ENCODE assay signal across 12 mouse cellular contexts in the genomic region with DNA sequence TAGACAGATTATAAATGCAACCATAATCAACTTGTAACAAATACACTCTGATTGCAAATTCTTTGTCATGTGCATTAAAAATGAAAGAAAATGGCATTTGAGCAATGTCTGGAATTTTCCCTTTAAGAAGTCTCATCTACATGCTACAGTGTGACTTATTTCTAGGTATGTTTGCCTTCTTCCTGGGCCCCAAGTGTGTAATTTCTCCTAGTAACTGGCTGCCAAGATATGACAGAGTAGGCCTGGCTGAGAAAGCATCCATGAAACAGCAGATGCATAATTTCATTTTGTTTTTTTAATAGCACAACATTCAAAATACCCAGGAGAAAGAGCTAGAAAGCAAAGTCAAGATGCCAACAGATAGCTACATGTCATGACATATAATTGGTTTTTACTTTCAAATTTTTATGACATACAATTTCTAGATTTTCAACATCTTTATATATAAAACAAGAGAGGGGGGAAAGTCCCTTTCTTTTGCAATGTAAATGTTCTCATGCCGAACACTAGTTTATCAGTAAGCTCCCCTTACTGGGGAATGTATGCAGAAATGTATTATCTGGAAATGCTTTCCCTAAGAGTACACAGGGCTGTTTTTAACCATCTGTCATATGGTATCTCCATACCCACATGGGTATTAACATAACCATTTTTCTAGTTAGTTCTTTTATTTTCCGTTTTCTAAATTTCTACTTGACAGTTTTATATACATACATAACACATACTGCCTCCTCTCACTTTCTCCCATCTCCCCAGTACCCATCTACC.
"Had no signal": no experiment of that assay in that cellular context is flagged by ENCODE, and none has a peak within 500 bp of the region (broad histone marks: within the 10 kb centered on the region; RNA-seq: fewer than 3 reads in every experiment).

No protein-coding gene starts in this region.

- DNase-seq: kidney, postnatal 4 days; liver; liver, embryonic 13.5 days; liver, postnatal 0 days; lung, postnatal 14 days; thymus, postnatal 4 days had no signal

- ATAC-seq: liver, postnatal 0 days; midbrain, embryonic 16.5 days had no signal

- H3K27me3 ChIP-seq: limb, embryonic 12.5 days; liver, embryonic 13.5 days; lung, embryonic 15.5 days; midbrain, embryonic 12.5 days had no signal

- H3K36me3 ChIP-seq: liver, embryonic 13.5 days; lung, embryonic 15.5 days; midbrain, embryonic 12.5 days had no signal

- H3K9me3 ChIP-seq: limb, embryonic 12.5 days; liver, embryonic 13.5 days; lung, embryonic 15.5 days; midbrain, embryonic 12.5 days had no signal

- H3K4me1 ChIP-seq: midbrain, embryonic 12.5 days had no signal

- H3K4me2 ChIP-seq: limb, embryonic 12.5 days; liver, embryonic 13.5 days; lung, embryonic 15.5 days; midbrain, embryonic 12.5 days had no signal

- H3K9ac ChIP-seq: limb, embryonic 12.5 days; liver, embryonic 13.5 days; liver, postnatal 0 days; lung, embryonic 15.5 days; midbrain, embryonic 12.5 days had no signal

- H3K4me3 ChIP-seq: layer of hippocampus, adult 2 months; limb, embryonic 12.5 days; liver, embryonic 13.5 days; lung, embryonic 15.5 days; midbrain, embryonic 12.5 days had no signal

- H3K27ac ChIP-seq: layer of hippocampus, adult 2 months; limb, embryonic 12.5 days; liver, embryonic 13.5 days; lung, embryonic 15.5 days; midbrain, embryonic 12.5 days; stomach, postnatal 0 days had no signal
